12 mouse cellular contexts compared by ENCODE assay signal in the genomic region with DNA sequence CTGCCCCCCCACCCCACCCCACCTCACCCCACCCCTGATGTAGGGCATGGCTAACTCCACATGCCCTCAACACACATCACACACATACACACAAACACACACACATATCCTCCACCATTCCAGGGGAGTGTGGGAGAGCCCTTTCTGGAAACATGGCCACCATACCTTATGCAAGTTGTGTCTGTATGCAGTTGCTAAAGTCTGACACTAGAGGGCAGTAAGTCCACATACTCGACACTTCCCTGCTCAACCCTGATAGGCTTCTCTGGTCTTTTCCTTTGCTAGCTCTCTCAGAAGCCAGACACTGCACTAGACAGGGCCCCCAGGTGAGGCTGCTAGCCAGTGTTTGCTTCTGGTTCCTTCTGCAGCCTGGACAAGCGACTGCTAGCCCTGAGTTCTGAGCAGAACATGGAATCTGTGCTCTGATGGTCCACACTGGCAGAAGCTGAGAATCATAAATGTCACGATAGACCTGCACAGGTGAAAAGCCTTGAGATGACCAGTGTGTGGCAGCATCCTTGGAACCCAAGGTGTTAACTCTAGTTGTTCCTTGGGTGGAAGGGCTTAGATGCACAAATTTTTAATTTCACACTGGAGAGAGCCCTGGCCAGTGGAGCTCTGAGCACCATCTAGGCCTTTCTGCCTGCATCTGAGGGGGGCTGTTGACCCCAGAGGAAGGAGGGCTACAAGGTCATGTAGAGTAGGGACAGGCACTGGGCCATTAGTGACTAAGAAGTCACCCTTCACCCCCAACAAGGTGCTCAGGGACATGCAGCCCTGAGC. TPM values are rescaled to one million over a fixed set of nuclear protein-coding genes. Genes with fewer than 3 reads are reported as not detected.
A peak's percentile ranks its signal among the peaks of the same experiment; 100 is the strongest.
DNase-seq lines count a peak whose midpoint lies in the region; ATAC-seq and TF ChIP-seq lines count a peak whose summit lies in the region.
"Not testable (repeated sequence)": the region's sequence is repeated elsewhere in the genome, so short reads cannot be mapped to it uniquely, and the experiment has no call there.
"Had no signal": no experiment of that assay in that cellular context is flagged by ENCODE, and none has a peak within 500 bp of the region (broad histone marks: within the 10 kb centered on the region; RNA-seq: fewer than 3 reads in every experiment).

No protein-coding gene starts in this region.

- TF ChIP-seq POLR2A in brain, embryonic 14.5 days (IDR thresholded peaks at IDR 0.05; ENCODE audit: borderline replicate concordance, extremely low read depth, insufficient read depth, insufficient read length, poor library complexity, severe bottlenecking): not testable (repeated sequence)

- not testable (repeated sequence) for H3K27ac ChIP-seq in embryonic facial prominence, embryonic 14.5 days (replicated peaks; ENCODE audit: low read depth, low read length); left cerebral cortex, adult 2 months; lung, embryonic 14.5 days (ENCODE audit: low read depth); midbrain, postnatal 0 days (ENCODE audit: low read depth, low read length); stomach, postnatal 0 days (replicated peaks)

- H3K4me3 ChIP-seq in embryonic facial prominence, embryonic 14.5 days (ENCODE audit: low read depth, low read length); left cerebral cortex, adult 2 months; lung, embryonic 14.5 days (ENCODE audit: low read depth, low read length); midbrain, postnatal 0 days (ENCODE audit: low read depth, low read length); stomach, postnatal 0 days (ENCODE audit: low read depth, low read length): not testable (repeated sequence)

- TF ChIP-seq EP300 in stomach, postnatal 0 days (optimal IDR thresholded peaks at IDR 0.05): not testable (repeated sequence)

- not testable (repeated sequence) for H3K4me1 ChIP-seq in embryonic facial prominence, embryonic 14.5 days (ENCODE audit: control insufficient read depth, insufficient read depth, low read length); lung, embryonic 14.5 days (ENCODE audit: insufficient read depth); midbrain, postnatal 0 days (ENCODE audit: insufficient read depth, low read length); stomach, postnatal 0 days (replicated peaks; ENCODE audit: control insufficient read depth, insufficient read depth)

- H3K9ac ChIP-seq in embryonic facial prominence, embryonic 14.5 days (ENCODE audit: low read depth, low read length); lung, embryonic 14.5 days; midbrain, postnatal 0 days (replicated peaks; ENCODE audit: low read length, poor library complexity, severe bottlenecking); stomach, postnatal 0 days (ENCODE audit: low read length): not testable (repeated sequence)

- H3K36me3 ChIP-seq in embryonic facial prominence, embryonic 14.5 days (ENCODE audit: control insufficient read depth, insufficient read depth, low read length); lung, embryonic 14.5 days (ENCODE audit: insufficient read depth); midbrain, postnatal 0 days (ENCODE audit: insufficient read depth, low read length); stomach, postnatal 0 days (ENCODE audit: control insufficient read depth, insufficient read depth, low read length): not testable (repeated sequence)

- intact Hi-C loops in left cerebral cortex, adult 2 months (cut with DNase I): not testable (repeated sequence)

- peak; percentile 93 for ATAC-seq in embryonic facial prominence, embryonic 14.5 days (ENCODE audit: low read depth)
- peak; percentile 77 for ATAC-seq in lung, embryonic 14.5 days (ENCODE audit: insufficient read depth)
- peak; percentile 90 for ATAC-seq in midbrain, postnatal 0 days (ENCODE audit: low FRiP score)
- ATAC-seq in stomach, postnatal 0 days (ENCODE audit: low FRiP score, low TSS enrichment): peak; percentile 82

- H3K9me3 ChIP-seq in embryonic facial prominence, embryonic 14.5 days (ENCODE audit: control insufficient read depth, low read length); lung, embryonic 14.5 days (ENCODE audit: low read depth, low read length); midbrain, postnatal 0 days (ENCODE audit: low read length); stomach, postnatal 0 days (ENCODE audit: control insufficient read depth, low read length): not testable (repeated sequence)

- 6% methylated on average over 2 of the region's 3 CpGs for WGBS in embryonic facial prominence, embryonic 14.5 days
- 6% methylated on average over 2 of the region's 3 CpGs for WGBS in lung, embryonic 14.5 days
- WGBS in midbrain, postnatal 0 days: 31% methylated on average over 3 of the region's 3 CpGs
- WGBS in stomach, postnatal 0 days: 0% methylated on average over 2 of the region's 3 CpGs

- DNase-seq in brain, embryonic 14.5 days (ENCODE audit: low read depth): peak; percentile 22
- not testable (repeated sequence) for DNase-seq in embryonic facial prominence, embryonic 14.5 days (ENCODE audit: low spot score)
- peak; percentile 7 to 27 for DNase-seq in heart, adult 18-20 months
- DNase-seq in induced T-regulatory cell, adult 2 months (ENCODE audit: low read depth): peak; percentile 5
- peak in 1 of 2 experiments; percentile 14 for DNase-seq in left cerebral cortex, adult 2 months (ENCODE audit: extremely low spot score in 1 of 2, low spot score in 2 of 2)
- peak; percentile 16 for DNase-seq in lung, embryonic 14.5 days
- DNase-seq in midbrain, postnatal 0 days (ENCODE audit: low spot score): peak; percentile 5
- DNase-seq in stomach, postnatal 0 days (ENCODE audit: low spot score): peak; percentile 14

- not testable (repeated sequence) for H3K4me2 ChIP-seq in embryonic facial prominence, embryonic 14.5 days (ENCODE audit: low read depth, low read length); lung, embryonic 14.5 days; midbrain, postnatal 0 days (ENCODE audit: low read depth, low read length, poor library complexity, severe bottlenecking); stomach, postnatal 0 days (replicated peaks; ENCODE audit: low read depth)

- peak; percentile 45; the same call in 1 of the 2 replicates for TF ChIP-seq CTCF in brain, embryonic 14.5 days (IDR thresholded peaks at IDR 0.05; ENCODE audit: borderline replicate concordance, extremely low read depth, insufficient read depth, insufficient read length)
- peak; percentile 51 for TF ChIP-seq CTCF in left cerebral cortex, adult 2 months (IDR thresholded peaks at IDR 0.05)
- TF ChIP-seq CTCF in lung, embryonic 14.5 days (IDR thresholded peaks at IDR 0.05; ENCODE audit: low read depth): peak; percentile 66
- peak; percentile 67 for TF ChIP-seq CTCF in midbrain, postnatal 0 days (IDR thresholded peaks at IDR 0.05)
- TF ChIP-seq CTCF in stomach, postnatal 0 days (IDR thresholded peaks at IDR 0.05; ENCODE audit: low read depth): peak; percentile 64

- not testable (repeated sequence) for H3K27me3 ChIP-seq in embryonic facial prominence, embryonic 14.5 days (replicated peaks; ENCODE audit: control insufficient read depth, insufficient read depth, low read length); lung, embryonic 14.5 days (ENCODE audit: insufficient read depth, low read length); midbrain, postnatal 0 days (ENCODE audit: insufficient read depth, low read length); stomach, postnatal 0 days (ENCODE audit: control insufficient read depth, insufficient read depth, low read length)

RNA-seq across cellular contexts. Expression of a gene that starts 35.1 kb away (rescaled TPM):
- polyA plus RNA-seq in brain, embryonic 14.5 days (2012; rRNA removed): 0.10 and 0.15 TPM in 2 replicates
- not detected in 2 replicates for polyA plus RNA-seq in embryonic facial prominence, embryonic 14.5 days (2014; fragmentation: Nextera tagmentation; extraction: Ambion mirVana)
- total RNA-seq in heart, adult 18-20 months (2021): not detected
- total RNA-seq in left cerebral cortex, adult 2 months (2021): not detected
- not detected in 2 replicates for polyA plus RNA-seq in lung, embryonic 14.5 days (2014; fragmentation: Nextera tagmentation; extraction: Ambion mirVana)
- total RNA-seq in midbrain, postnatal 0 days (2014; rRNA removed): 0.19 TPM in 1 of 2 replicates, not detected in the other
- 0.05 TPM in 1 of 2 replicates, not detected in the other for polyA plus RNA-seq in midbrain, postnatal 0 days (2015; fragmentation: Nextera tagmentation; extraction: Ambion mirVana)
- 2.6 and 3.8 TPM in 2 replicates for polyA plus RNA-seq in stomach, postnatal 0 days (2015; fragmentation: Nextera tagmentation; extraction: Ambion mirVana)
- total RNA-seq: left cerebral cortex, postnatal 36 days had no signal
- polyA plus RNA-seq: erythroblast, embryonic 14.5 days; myocyte had no signal

RNA-seq across cellular contexts. Expression of a gene that starts 48.6 kb away (rescaled TPM):
- not detected in 2 replicates for polyA plus RNA-seq in brain, embryonic 14.5 days (2012; rRNA removed)
- polyA plus RNA-seq in embryonic facial prominence, embryonic 14.5 days (2014; fragmentation: Nextera tagmentation; extraction: Ambion mirVana): not detected in 2 replicates
- total RNA-seq in heart, adult 18-20 months (2021): not detected
- not detected for total RNA-seq in left cerebral cortex, adult 2 months (2021)
- polyA plus RNA-seq in lung, embryonic 14.5 days (2014; fragmentation: Nextera tagmentation; extraction: Ambion mirVana): not detected in 2 replicates
- total RNA-seq in midbrain, postnatal 0 days (2014; rRNA removed): not detected in 2 replicates
- polyA plus RNA-seq in midbrain, postnatal 0 days (2015; fragmentation: Nextera tagmentation; extraction: Ambion mirVana): not detected in 2 replicates
- polyA plus RNA-seq in stomach, postnatal 0 days (2015; fragmentation: Nextera tagmentation; extraction: Ambion mirVana): not detected in 2 replicates
- total RNA-seq: left cerebral cortex, postnatal 36 days had no signal
- polyA plus RNA-seq: erythroblast, embryonic 14.5 days; myocyte; thymus, adult 2 months had no signal
